Mouse (Mus musculus): Measurements from ENCODE around the gene Slc9a9. TPM values are rescaled to one million over a fixed set of nuclear protein-coding genes. Genes with fewer than 3 reads are reported as not detected.

Slc9a9 gene
- total RNA-seq, 2 experiments from 2014 or later = 5.9 to 8.5 TPM

DNA sequence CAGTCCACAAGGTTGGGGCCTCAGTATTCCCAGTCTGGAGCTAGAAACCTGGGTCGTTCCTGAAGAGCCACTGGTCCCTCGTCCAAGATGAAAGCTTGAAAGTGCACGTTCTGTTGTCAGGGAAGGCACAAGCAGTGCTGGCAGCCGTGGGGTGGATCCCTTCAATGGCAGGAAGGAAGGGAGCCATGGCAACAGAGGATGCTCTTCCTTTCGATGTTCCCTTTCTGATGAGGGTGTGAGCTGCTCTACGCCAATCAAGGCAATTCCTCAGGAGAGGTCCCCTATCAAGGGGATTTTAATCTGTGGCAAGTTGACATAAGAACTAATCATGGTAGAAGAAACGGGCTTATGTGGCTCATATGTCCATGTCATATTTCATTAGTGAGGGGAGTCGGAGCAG is 135.8 kb downstream of the Slc9a9 start:
- ATAC-seq (replicated peaks; ENCODE audit: poor library complexity) = no peak

GRCm38 (mm10) chr9:94815518-94815917 is 145.8 kb downstream of the Slc9a9 start:
- no peak for ATAC-seq (replicated peaks; ENCODE audit: poor library complexity)

- ATAC-seq (replicated peaks; ENCODE audit: poor library complexity) = no peak
Observed at GRCm38 (mm10) chr9:94821268-94821667, 151.6 kb downstream of the Slc9a9 start.

GRCm38 (mm10) chr9:94833836-94834235 is 164.1 kb downstream of the Slc9a9 start:
- ATAC-seq (replicated peaks; ENCODE audit: poor library complexity) = no peak

GRCm38 (mm10) chr9:94837384-94837783 is 167.7 kb downstream of the Slc9a9 start:
- no peak for ATAC-seq (replicated peaks; ENCODE audit: poor library complexity)

GRCm38 (mm10) chr9:94838479-94839031 is 168.8 kb downstream of the Slc9a9 start:
- no peak for ATAC-seq (replicated peaks; ENCODE audit: poor library complexity)

DNA sequence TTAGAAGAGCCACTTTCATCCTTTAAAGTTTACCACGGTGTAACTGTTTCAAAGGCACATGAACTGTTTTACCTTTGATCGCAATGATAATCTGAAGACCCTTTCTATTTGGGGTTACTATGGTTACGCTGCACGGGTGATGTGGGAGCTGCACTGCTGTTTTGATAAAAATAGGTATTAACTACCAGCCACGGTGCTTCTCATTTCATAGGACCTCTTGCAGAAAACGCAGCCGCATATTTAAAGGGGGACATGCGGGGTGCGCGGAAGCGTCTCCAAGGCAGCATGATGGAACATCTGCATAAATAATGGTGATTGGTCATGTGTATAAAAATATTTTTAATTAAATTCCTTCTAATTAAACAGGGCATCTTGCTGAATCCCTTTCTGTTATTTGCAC is 169.5 kb downstream of the Slc9a9 start:
- ATAC-seq (replicated peaks; ENCODE audit: poor library complexity) = no peak

- ATAC-seq (replicated peaks; ENCODE audit: poor library complexity) = no peak
Observed at GRCm38 (mm10) chr9:94840398-94840797, 170.7 kb downstream of the Slc9a9 start.

GRCm38 (mm10) chr9:94840972-94841371 is 171.3 kb downstream of the Slc9a9 start:
- ATAC-seq (replicated peaks; ENCODE audit: poor library complexity) = peak; percentile 69

GRCm38 (mm10) chr9:94844176-94844575 is 174.5 kb downstream of the Slc9a9 start:
- ATAC-seq (replicated peaks; ENCODE audit: poor library complexity) = no peak

- no peak for ATAC-seq (replicated peaks; ENCODE audit: poor library complexity)
Observed at GRCm38 (mm10) chr9:94847624-94848023, 177.9 kb downstream of the Slc9a9 start.

DNA sequence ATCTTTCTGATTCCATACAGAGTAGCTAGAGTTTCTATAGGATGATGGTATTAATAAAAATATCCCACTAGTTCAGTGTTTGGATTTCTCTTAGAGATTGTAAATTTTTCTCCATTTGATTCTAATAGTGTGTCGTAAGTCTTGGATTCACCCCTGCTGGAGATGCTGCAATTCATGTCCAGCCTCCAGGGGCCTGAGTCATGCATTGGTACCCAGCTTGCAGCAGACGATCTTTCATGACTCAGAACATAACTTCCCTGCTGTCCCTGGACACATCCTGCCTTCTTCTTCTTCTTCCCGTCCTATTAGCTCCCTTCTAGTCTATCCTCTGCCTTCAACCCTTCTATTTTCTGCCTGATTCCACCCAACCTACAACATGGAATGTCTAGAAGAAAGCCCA is 181.8 kb downstream of the Slc9a9 start:
- no peak for ATAC-seq (replicated peaks; ENCODE audit: poor library complexity)

DNA sequence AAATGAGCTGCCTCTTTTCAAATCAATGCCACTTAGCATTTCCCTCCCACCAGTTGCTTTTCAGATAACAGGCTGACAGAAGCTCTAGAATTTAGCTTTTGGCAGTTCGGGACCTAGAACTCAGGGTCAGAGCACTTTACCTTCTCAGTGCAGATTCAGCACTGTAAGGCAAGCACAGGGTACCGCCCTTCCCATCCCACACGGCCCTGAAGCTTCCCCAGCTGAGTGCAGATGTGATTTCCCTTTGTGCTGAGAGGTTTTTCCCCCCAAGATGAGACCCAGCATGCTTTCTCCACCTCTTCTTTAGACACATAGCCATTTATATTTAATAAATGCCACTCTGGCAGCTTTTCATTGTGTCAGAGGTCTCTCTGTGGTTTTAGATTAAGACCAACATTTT is 186.4 kb downstream of the Slc9a9 start:
- no peak for ATAC-seq (replicated peaks; ENCODE audit: poor library complexity)

DNA sequence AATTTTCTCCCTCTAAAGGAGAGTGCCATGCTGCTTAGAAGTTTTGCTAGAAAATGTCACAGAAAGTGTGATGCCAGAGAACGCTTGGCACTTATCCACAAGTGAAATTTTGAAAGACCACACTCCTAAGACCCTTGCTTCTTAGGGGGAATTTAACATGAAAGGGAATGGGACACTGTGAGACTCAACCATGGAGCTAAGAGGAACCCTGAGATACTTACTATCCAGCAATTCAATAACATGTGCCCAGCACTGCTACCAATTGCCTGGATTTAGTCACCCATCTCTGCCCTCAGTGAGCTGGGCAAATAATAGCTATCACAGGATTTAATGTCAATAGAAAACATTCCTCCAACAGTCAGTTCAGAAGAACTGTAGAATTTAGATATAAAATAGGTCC is 198.8 kb downstream of the Slc9a9 start:
- ATAC-seq (replicated peaks; ENCODE audit: poor library complexity) = no peak

DNA sequence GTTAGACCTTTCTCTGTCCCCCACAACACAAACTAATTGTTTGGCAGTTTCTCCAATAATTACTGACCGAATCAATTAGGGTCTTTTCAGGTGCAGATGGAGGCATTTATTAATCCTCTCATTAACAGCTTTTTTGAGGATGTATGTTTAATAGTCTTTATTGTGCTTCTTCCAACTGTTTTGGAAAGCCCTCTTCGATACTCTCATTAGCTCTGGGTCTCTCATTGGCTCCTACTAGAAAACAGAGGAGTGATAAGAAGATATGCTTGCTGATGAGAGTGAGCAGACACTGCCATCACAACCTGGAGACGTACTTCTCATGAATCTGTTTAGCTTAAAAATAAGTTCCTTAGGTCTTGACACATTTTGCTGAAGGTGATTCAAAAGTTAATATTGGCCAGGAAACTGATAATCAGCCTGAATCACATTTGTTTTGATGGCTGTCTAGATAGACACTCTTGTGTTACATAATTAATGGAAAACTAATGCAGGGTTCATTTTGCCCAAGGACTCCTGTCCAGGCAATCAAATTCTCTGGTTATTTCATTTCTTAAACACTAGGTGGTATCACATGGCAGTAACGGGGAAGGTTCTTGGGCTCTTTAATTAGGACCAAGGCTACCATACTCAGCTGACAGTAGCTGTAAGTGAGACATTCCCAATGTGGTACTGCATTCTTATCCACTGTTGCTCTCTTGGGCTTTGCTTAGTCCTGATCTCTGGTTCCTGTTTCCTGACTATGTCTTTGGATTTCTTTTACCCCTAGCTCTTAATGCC is 199.5 kb downstream of the Slc9a9 start:
- ATAC-seq (replicated peaks; ENCODE audit: poor library complexity) = peak; percentile 65; the same call in 1 of the 2 replicates

DNA sequence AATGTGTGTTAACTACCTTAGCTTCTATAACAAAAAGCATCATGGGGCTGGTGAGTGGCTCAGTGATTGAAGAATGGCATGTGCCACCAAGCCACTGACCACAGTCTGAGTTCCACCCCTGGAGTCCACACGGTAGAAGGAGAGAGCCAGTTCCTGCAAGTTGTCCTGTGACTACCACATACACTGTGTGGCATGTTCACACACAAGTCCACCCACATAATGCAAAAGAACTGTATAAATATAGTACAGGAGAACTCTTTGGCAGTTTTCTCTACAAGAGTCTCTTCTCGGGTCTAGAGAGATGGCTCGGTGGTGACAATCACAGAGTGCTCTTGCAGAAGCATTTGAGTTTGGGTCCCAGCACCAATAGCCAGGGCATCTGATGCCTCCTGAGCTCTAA is 212.8 kb downstream of the Slc9a9 start:
- no peak for ATAC-seq (replicated peaks; ENCODE audit: poor library complexity)

GRCm38 (mm10) chr9:94883435-94883834 is 213.7 kb downstream of the Slc9a9 start:
- no peak for ATAC-seq (replicated peaks; ENCODE audit: poor library complexity)

- no peak for ATAC-seq (replicated peaks; ENCODE audit: poor library complexity)
Observed at GRCm38 (mm10) chr9:94885151-94885550, 215.4 kb downstream of the Slc9a9 start.

GRCm38 (mm10) chr9:94889647-94890046 is 219.9 kb downstream of the Slc9a9 start:
- no peak for ATAC-seq (replicated peaks; ENCODE audit: poor library complexity)

GRCm38 (mm10) chr9:94895882-94896281 is 226.2 kb downstream of the Slc9a9 start:
- ATAC-seq (replicated peaks; ENCODE audit: poor library complexity) = peak; percentile 61; the same call in 1 of the 2 replicates

DNA sequence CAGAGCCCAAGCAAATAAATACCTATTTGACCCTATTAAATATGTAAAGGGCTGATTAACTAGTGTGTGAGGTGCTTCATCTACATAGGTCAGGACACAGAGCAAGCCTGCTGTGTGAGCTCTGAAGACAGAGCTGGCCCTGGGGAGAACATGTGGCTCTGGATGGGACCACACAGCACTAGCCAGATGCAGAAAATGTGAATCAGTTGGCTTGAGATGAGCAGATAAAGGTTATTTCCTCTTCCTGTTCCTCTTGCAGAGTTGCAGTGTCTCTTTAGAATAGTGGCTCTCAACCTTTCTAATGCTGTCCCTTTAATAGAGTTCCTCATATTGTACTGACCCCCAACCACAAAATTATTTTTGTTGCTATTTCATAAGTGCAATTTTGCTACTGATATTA is 234.5 kb downstream of the Slc9a9 start:
- peak; percentile 75 for ATAC-seq (replicated peaks; ENCODE audit: poor library complexity)

DNA sequence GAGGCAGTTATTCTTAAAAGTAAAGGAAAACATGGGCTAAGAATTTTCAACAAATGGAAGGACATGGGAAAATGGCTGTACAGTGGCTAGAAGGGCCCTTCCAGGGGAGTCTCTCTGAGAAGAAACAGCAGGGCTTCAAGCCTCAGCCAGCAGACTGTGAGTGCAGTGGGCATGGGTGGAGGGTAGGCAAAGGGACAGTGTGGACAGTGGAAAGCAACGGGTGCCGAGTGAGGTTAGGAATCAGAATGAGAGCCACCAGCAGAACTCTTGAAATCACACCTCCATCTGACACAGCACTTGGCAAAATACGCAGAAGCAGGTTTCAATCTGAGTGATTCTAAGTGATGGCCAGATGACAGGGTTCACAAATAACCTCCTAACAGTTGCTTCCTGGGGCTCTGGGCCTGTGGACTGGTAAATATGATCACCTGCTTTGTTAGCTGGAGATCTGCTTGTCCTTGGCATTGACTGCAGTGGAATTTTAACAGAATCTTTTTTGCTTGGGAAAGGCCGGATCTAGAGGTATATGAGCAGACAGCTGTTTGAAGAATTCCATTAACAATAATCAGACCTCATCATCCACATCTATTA is 237.4 kb downstream of the Slc9a9 start:
- ATAC-seq (replicated peaks; ENCODE audit: poor library complexity) = no peak

Data from megakaryocyte progenitor cell, adult 5-6 weeks (primary cell).